Mouse (Mus musculus) cerebellum, postnatal 4 days (tissue): ENCODE results near the gene Rab3gap1.
A peak's percentile ranks its signal among the peaks of the same experiment; 100 is the strongest.

Experiments used
- DNase-seq, 2 experiments: peaks; one replicate each; pipeline ENCODE4 v3.0.0; 2022; ENCODE audit warnings: low spot score in 2 of 2, mixed read lengths in 1 of 2

Gene Rab3gap1

GRCm38 (mm10) chr1:127868300-127869261, at the start of gene Rab3gap1:
TSS of gene Rab3gap1 (plus strand) at chr1:127868773.
- DNase-seq: peak; percentile 65 to 84

- no peak for DNase-seq
Measured at GRCm38 (mm10) chr1:127827325-127827724, 41.2 kb upstream of the Rab3gap1 start.

GRCm38 (mm10) chr1:127830215-127830921, 38.2 kb upstream of the Rab3gap1 start:
- DNase-seq: no peak

- DNase-seq: no peak
Measured at GRCm38 (mm10) chr1:127833714-127834113, 34.9 kb upstream of the Rab3gap1 start.

- DNase-seq: no peak
Measured at GRCm38 (mm10) chr1:127834202-127834601, 34.4 kb upstream of the Rab3gap1 start.

GRCm38 (mm10) chr1:127836619-127837018, 32.0 kb upstream of the Rab3gap1 start:
- no peak for DNase-seq

- no peak for DNase-seq
Measured at GRCm38 (mm10) chr1:127838602-127839001, 30.0 kb upstream of the Rab3gap1 start.

- no peak for DNase-seq
Measured at GRCm38 (mm10) chr1:127845472-127845871, 23.1 kb upstream of the Rab3gap1 start.

- no peak for DNase-seq
Measured at GRCm38 (mm10) chr1:127850075-127850610, 18.4 kb upstream of the Rab3gap1 start.

- DNase-seq: no peak
Measured at GRCm38 (mm10) chr1:127854486-127855222, 13.9 kb upstream of the Rab3gap1 start, which contains the start of gene Map3k19. TSS of gene Map3k19 (minus strand) at chr1:127855031.

- no peak for DNase-seq
Measured at GRCm38 (mm10) chr1:127858945-127859648, 9.5 kb upstream of the Rab3gap1 start.

GRCm38 (mm10) chr1:127859799-127860400, 8.7 kb upstream of the Rab3gap1 start:
- no peak for DNase-seq

- no peak for DNase-seq
Measured at GRCm38 (mm10) chr1:127860492-127860891, 8.1 kb upstream of the Rab3gap1 start.

GRCm38 (mm10) chr1:127861900-127862299, 6.7 kb upstream of the Rab3gap1 start:
- no peak for DNase-seq

- no peak for DNase-seq
Measured at GRCm38 (mm10) chr1:127863806-127864205, 4.8 kb upstream of the Rab3gap1 start.

GRCm38 (mm10) chr1:127869276-127869675, 703 bp downstream of the Rab3gap1 start:
- DNase-seq: no peak

- DNase-seq: no peak
Measured at GRCm38 (mm10) chr1:127899401-127899800, 30.8 kb downstream of the Rab3gap1 start.

GRCm38 (mm10) chr1:127904774-127905385, 36.3 kb downstream of the Rab3gap1 start:
- no peak for DNase-seq

GRCm38 (mm10) chr1:127913116-127913515, 44.5 kb downstream of the Rab3gap1 start:
- DNase-seq: no peak

- no peak for DNase-seq
Measured at GRCm38 (mm10) chr1:127915316-127915715, 46.7 kb downstream of the Rab3gap1 start.
